In the genomic region with DNA sequence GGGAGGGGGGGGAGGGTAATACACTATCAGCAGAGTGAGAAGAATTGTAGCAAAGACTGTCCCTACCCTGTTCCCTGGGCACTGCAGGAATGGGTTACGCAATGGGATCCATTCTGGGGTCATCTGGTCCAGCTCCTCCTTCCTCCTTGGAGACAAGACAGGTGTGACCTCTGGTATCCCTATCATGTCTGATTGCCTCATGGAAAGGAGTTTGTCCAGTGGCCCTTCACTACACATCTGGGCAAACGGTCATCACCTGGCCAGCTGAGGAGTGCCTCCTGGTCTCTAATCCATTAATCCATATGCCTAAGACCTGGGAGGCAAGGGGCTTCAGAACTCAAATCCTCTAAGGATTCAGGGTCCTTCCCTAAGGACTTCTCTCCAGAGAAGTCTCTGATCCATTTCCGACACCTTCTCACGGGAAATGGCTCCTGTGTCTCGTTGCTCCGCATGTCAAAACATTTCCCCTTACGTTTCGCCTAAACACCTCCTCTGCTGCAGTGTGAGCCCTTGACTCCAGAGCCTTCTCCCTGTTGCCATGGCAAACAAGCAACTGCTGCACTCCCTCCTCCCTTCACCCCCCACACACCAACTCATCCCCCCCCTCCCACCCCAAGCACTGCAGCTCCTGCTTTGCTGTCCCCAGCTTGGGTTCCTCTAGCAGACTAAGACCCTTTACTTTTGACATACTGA, we compare ENCODE assay signal across 11 mouse cellular contexts. TPM values are rescaled to one million over a fixed set of nuclear protein-coding genes. Genes with fewer than 3 reads are reported as not detected.
DNase-seq lines count a peak whose midpoint lies in the region; ATAC-seq and TF ChIP-seq lines count a peak whose summit lies in the region.
"Had no signal": no experiment of that assay in that cellular context is flagged by ENCODE, and none has a peak within 500 bp of the region (broad histone marks: within the 10 kb centered on the region; RNA-seq: fewer than 3 reads in every experiment).

No protein-coding gene starts in this region.

- no peak overlapping the region for H3K4me3 ChIP-seq in heart, embryonic 11.5 days (ENCODE audit: low read depth, low read length)
- H3K4me3 ChIP-seq in CH12.LX (replicated peaks in 1 of 3; ENCODE audit: low read depth in 2 of 3, low read length in 2 of 3, poor library complexity in 1 of 3): no peak overlapping the region
- H3K4me3 ChIP-seq in forebrain, embryonic 12.5 days (replicated peaks): peak overlapping the region; percentile 76; the same call in 1 of the 2 replicates
- H3K4me3 ChIP-seq in limb, embryonic 15.5 days: no peak overlapping the region
- H3K4me3 ChIP-seq in kidney, embryonic 16.5 days (ENCODE audit: low read length): no peak overlapping the region

- 72% methylated on average over 8 of the region's 8 CpGs for WGBS in heart, embryonic 11.5 days (ENCODE audit: insufficient replicate concordance)
- WGBS in forebrain, embryonic 12.5 days: 75% methylated on average over 8 of the region's 8 CpGs
- 76% methylated on average over 8 of the region's 8 CpGs for WGBS in limb, embryonic 15.5 days
- WGBS in kidney, embryonic 16.5 days: 78% methylated on average over 8 of the region's 8 CpGs

- no peak for TF ChIP-seq CTCF in CH12.LX (conservative IDR thresholded peaks at IDR 0.05 in 1 of 2, IDR thresholded peaks at IDR 0.05 in 1 of 2; ENCODE audit: low read depth in 2 of 2, low read length in 2 of 2)

- no peak overlapping the region for H3K27ac ChIP-seq in heart, embryonic 11.5 days (ENCODE audit: low read depth, low read length)
- H3K27ac ChIP-seq in CH12.LX (ENCODE audit: insufficient read depth, low read depth): no peak overlapping the region
- no peak overlapping the region for H3K27ac ChIP-seq in forebrain, embryonic 12.5 days
- no peak overlapping the region for H3K27ac ChIP-seq in limb, embryonic 15.5 days
- no peak overlapping the region for H3K27ac ChIP-seq in kidney, embryonic 16.5 days (ENCODE audit: low read length)
- H3K27ac ChIP-seq: macrophage had no signal

- no peaks in the 10 kb centered on the region for H3K9me3 ChIP-seq in heart, embryonic 11.5 days (replicated peaks; ENCODE audit: control insufficient read depth, low read length)
- no peaks in the 10 kb centered on the region for H3K9me3 ChIP-seq in CH12.LX (replicated peaks; ENCODE audit: low read length)
- no peaks in the 10 kb centered on the region for H3K9me3 ChIP-seq in forebrain, embryonic 12.5 days
- H3K9me3 ChIP-seq in limb, embryonic 15.5 days: no peaks in the 10 kb centered on the region
- H3K9me3 ChIP-seq in kidney, embryonic 16.5 days (ENCODE audit: low read length): no peaks in the 10 kb centered on the region

- TF ChIP-seq POLR2A in CH12.LX (IDR thresholded peaks at IDR 0.05; ENCODE audit: low read depth, low read length): no peak

- dilution Hi-C loops in CH12.LX (cut with MboI; ENCODE audit: extremely low pct_ligation_motif_present, extremely low pct_unique_long_range_greater_than_20kb, low sequenced_read_pairs): no loop called here

- in situ Hi-C loops in CH12.LX (cut with MboI; ENCODE audit: low pct_ligation_motif_present, low pct_unique_long_range_greater_than_20kb, low sequenced_read_pairs): no loop called here

- no peak for TF ChIP-seq EP300 in CH12.LX (IDR thresholded peaks at IDR 0.05; ENCODE audit: low read length)

- H3K9ac ChIP-seq in heart, embryonic 11.5 days (ENCODE audit: low read depth, low read length): 0 out of 2 replicates have a peak overlapping the region, but pooled peaks have one; percentile 39
- no peak overlapping the region for H3K9ac ChIP-seq in CH12.LX (ENCODE audit: insufficient read depth, low read depth)
- H3K9ac ChIP-seq in forebrain, embryonic 12.5 days: peak overlapping the region; percentile 91; the same call in 1 of the 2 replicates
- no peak overlapping the region for H3K9ac ChIP-seq in limb, embryonic 15.5 days
- no peak overlapping the region for H3K9ac ChIP-seq in kidney, embryonic 16.5 days (replicated peaks; ENCODE audit: low read length)

- DNase-seq in heart, postnatal 25 days (ENCODE audit: low spot score): no peak
- DNase-seq in CH12.LX (ENCODE audit: extremely low read depth): no peak
- DNase-seq in embryo, embryonic 11 days: no peak

- intact Hi-C loops in heart, postnatal 25 days (cut with DNase I): loop anchor here (5.0 to 10.0 kb wide), 2 partner anchors 74 to 214 kb away; a partner anchor contains a TSS

- H3K36me3 ChIP-seq in heart, embryonic 11.5 days (ENCODE audit: control insufficient read depth, insufficient read depth, low read length): peaks cover 6% of the 10 kb centered on the region; the same call in 1 of the 2 replicates
- H3K36me3 ChIP-seq in CH12.LX (replicated peaks in 1 of 2; ENCODE audit: control insufficient read depth in 1 of 2, insufficient read depth in 1 of 2, low read length in 1 of 2): peaks cover 40 to 56% of the 10 kb centered on the region in 2 experiments
- peaks cover 39% of the 10 kb centered on the region for H3K36me3 ChIP-seq in forebrain, embryonic 12.5 days (replicated peaks)
- peaks cover 42% of the 10 kb centered on the region for H3K36me3 ChIP-seq in limb, embryonic 15.5 days
- H3K36me3 ChIP-seq in kidney, embryonic 16.5 days (ENCODE audit: insufficient read depth, low read length): peaks cover 30% of the 10 kb centered on the region

- H3K27me3 ChIP-seq in heart, embryonic 11.5 days (ENCODE audit: control insufficient read depth, insufficient read depth, low read length): no peaks in the 10 kb centered on the region
- H3K27me3 ChIP-seq in CH12.LX (replicated peaks): no peaks in the 10 kb centered on the region
- no peaks in the 10 kb centered on the region for H3K27me3 ChIP-seq in forebrain, embryonic 12.5 days
- no peaks in the 10 kb centered on the region for H3K27me3 ChIP-seq in limb, embryonic 15.5 days
- H3K27me3 ChIP-seq in kidney, embryonic 16.5 days (ENCODE audit: insufficient read depth, low read length): no peaks in the 10 kb centered on the region

- H3K4me1 ChIP-seq in heart, embryonic 11.5 days (ENCODE audit: control insufficient read depth, insufficient read depth, low read length): peaks cover 14% of the 10 kb centered on the region
- H3K4me1 ChIP-seq in CH12.LX (ENCODE audit: control insufficient read depth in 1 of 2, insufficient read depth in 2 of 2): peaks cover 11 to 51% of the 10 kb centered on the region in 2 experiments
- H3K4me1 ChIP-seq in forebrain, embryonic 12.5 days: peaks cover 54% of the 10 kb centered on the region
- H3K4me1 ChIP-seq in limb, embryonic 15.5 days: peaks cover 61% of the 10 kb centered on the region
- peaks cover 22% of the 10 kb centered on the region for H3K4me1 ChIP-seq in kidney, embryonic 16.5 days (ENCODE audit: insufficient read depth, low read length)

- TF ChIP-seq RAD21 in CH12.LX (IDR thresholded peaks at IDR 0.05; ENCODE audit: low read depth, low read length): no peak

- peaks cover 17% of the 10 kb centered on the region for H3K79me2 ChIP-seq in CH12.LX (replicated peaks; ENCODE audit: control insufficient read depth, extremely low read depth, insufficient read depth, poor library complexity, severe bottlenecking)

- no peak for ATAC-seq in heart, embryonic 11.5 days (replicated peaks; ENCODE audit: insufficient number of reproducible peaks, low FRiP score, low TSS enrichment)
- no peak for ATAC-seq in forebrain, embryonic 12.5 days (ENCODE audit: low FRiP score)
- ATAC-seq in limb, embryonic 15.5 days (ENCODE audit: insufficient number of reproducible peaks, low FRiP score, low TSS enrichment, low read depth): no peak
- ATAC-seq in frontal cortex, adult (ENCODE audit: low TSS enrichment): no peak
- ATAC-seq in kidney, embryonic 16.5 days (ENCODE audit: low FRiP score, low TSS enrichment): no peak

- 0 out of 2 replicates have a peak overlapping the region, but pooled peaks have one; percentile 94 for H3K4me2 ChIP-seq in heart, embryonic 11.5 days
- 0 out of 2 replicates have a peak overlapping the region, but pooled peaks have one; percentile 52 for H3K4me2 ChIP-seq in CH12.LX (ENCODE audit: insufficient read depth, low read depth, poor library complexity, severe bottlenecking)
- H3K4me2 ChIP-seq in forebrain, embryonic 12.5 days: peak overlapping the region; percentile 99
- peak overlapping the region; percentile 95; the same call in 1 of the 2 replicates for H3K4me2 ChIP-seq in limb, embryonic 15.5 days
- no peak overlapping the region for H3K4me2 ChIP-seq in kidney, embryonic 16.5 days (replicated peaks; ENCODE audit: low read depth, low read length)

TF ChIP-seq in CH12.LX, 34 proteins besides CTCF, POLR2A, EP300 and RAD21 (continues in another document):
- TF ChIP-seq ZC3H11A (IDR thresholded peaks at IDR 0.05; ENCODE audit: low read depth, low read length) (no peak), UBTF (IDR thresholded peaks at IDR 0.05; ENCODE audit: low read depth, low read length) (no peak)

RNA-seq across cellular contexts. Expression of a gene that starts 2.2 kb away (rescaled TPM):
- polyA plus RNA-seq in heart, embryonic 11.5 days (2014; fragmentation: Nextera tagmentation; extraction: Ambion mirVana): 19.3 and 20.4 TPM in 2 replicates
- 10 to 100 TPM; 14.7 TPM for total RNA-seq in heart, postnatal 25 days (2021)
- total RNA-seq in CH12.LX (2012; rRNA removed) (30.6 and 37.1 TPM in 2 replicates), CH12.LX (2014; rRNA removed) (18.6 and 18.7 TPM in 2 replicates)
- 36.3 and 41.2 TPM in 2 replicates for polyA plus RNA-seq in CH12.LX (2012; ENCODE audit: insufficient read length, low read depth)
- polyA plus RNA-seq in forebrain, embryonic 12.5 days (2016; fragmentation: Nextera tagmentation; extraction: Ambion mirVana): 46.4 and 52.3 TPM in 2 replicates
- polyA plus RNA-seq in limb, embryonic 15.5 days (2015; fragmentation: Nextera tagmentation; extraction: Ambion mirVana): 29.9 and 31.4 TPM in 2 replicates
- polyA plus RNA-seq in kidney, embryonic 16.5 days (2015; fragmentation: Nextera tagmentation; extraction: Ambion mirVana): 28.8 and 33.0 TPM in 2 replicates

RNA-seq across cellular contexts. Expression of a gene that starts 2.3 kb away (rescaled TPM):
- 20.7 and 24.2 TPM in 2 replicates for polyA plus RNA-seq in heart, embryonic 11.5 days (2014; fragmentation: Nextera tagmentation; extraction: Ambion mirVana)
- 10 to 100 TPM; 29.6 to 33.5 TPM for total RNA-seq in heart, postnatal 25 days (2021)
- total RNA-seq in CH12.LX (2012; rRNA removed) (12.7 and 17.0 TPM in 2 replicates), CH12.LX (2014; rRNA removed) (3.0 and 3.1 TPM in 2 replicates)
- polyA plus RNA-seq in CH12.LX (2012; ENCODE audit: insufficient read length, low read depth): 14.7 and 15.2 TPM in 2 replicates
- polyA plus RNA-seq in forebrain, embryonic 12.5 days (2016; fragmentation: Nextera tagmentation; extraction: Ambion mirVana): 32.9 and 33.5 TPM in 2 replicates
- polyA plus RNA-seq in limb, embryonic 15.5 days (2015; fragmentation: Nextera tagmentation; extraction: Ambion mirVana): 17.9 and 19.0 TPM in 2 replicates
- polyA plus RNA-seq in kidney, embryonic 16.5 days (2015; fragmentation: Nextera tagmentation; extraction: Ambion mirVana): 25.4 and 25.6 TPM in 2 replicates

RNA-seq across cellular contexts. Expression of a gene that starts 15.0 kb away (rescaled TPM):
- polyA plus RNA-seq in heart, embryonic 11.5 days (2014; fragmentation: Nextera tagmentation; extraction: Ambion mirVana): not detected in 2 replicates
- not detected for total RNA-seq in heart, postnatal 25 days (2021)
- total RNA-seq in CH12.LX (2012; rRNA removed): not detected in 2 replicates
- total RNA-seq in CH12.LX (2014; rRNA removed): not detected in 2 replicates
- not detected in 2 replicates for polyA plus RNA-seq in CH12.LX (2012; ENCODE audit: insufficient read length, low read depth)
- 0.87 and 1.2 TPM in 2 replicates for polyA plus RNA-seq in forebrain, embryonic 12.5 days (2016; fragmentation: Nextera tagmentation; extraction: Ambion mirVana)
- 0.48 and 0.54 TPM in 2 replicates for polyA plus RNA-seq in limb, embryonic 15.5 days (2015; fragmentation: Nextera tagmentation; extraction: Ambion mirVana)
- not detected in 2 replicates for polyA plus RNA-seq in kidney, embryonic 16.5 days (2015; fragmentation: Nextera tagmentation; extraction: Ambion mirVana)
- total RNA-seq: gastrocnemius, adult 8-10 months; left cerebral cortex, postnatal 4 days had no signal
- polyA plus RNA-seq: macrophage had no signal

Comparison
In these comparisons a context has a peak if more than half of its experiments do, and no peak if none do; other contexts are left out.
1. H3K9ac ChIP-seq: peak in heart, embryonic 11.5 days (single experiment) and forebrain, embryonic 12.5 days (single experiment); none in CH12.LX (single experiment), limb, embryonic 15.5 days (single experiment) and kidney, embryonic 16.5 days (single experiment).